Mouse (Mus musculus) ZHBTc4 (cell line): Measurements from ENCODE around the gene Ascc1.
A peak's percentile ranks its signal among the peaks of the same experiment; 100 is the strongest.

ENCODE experiments used
- DNase-seq: peaks from one replicate; pipeline ENCODE4 v3.0.0-alpha.2; 2011; ENCODE audit warnings: low read depth, low spot score

Gene Ascc1

DNA sequence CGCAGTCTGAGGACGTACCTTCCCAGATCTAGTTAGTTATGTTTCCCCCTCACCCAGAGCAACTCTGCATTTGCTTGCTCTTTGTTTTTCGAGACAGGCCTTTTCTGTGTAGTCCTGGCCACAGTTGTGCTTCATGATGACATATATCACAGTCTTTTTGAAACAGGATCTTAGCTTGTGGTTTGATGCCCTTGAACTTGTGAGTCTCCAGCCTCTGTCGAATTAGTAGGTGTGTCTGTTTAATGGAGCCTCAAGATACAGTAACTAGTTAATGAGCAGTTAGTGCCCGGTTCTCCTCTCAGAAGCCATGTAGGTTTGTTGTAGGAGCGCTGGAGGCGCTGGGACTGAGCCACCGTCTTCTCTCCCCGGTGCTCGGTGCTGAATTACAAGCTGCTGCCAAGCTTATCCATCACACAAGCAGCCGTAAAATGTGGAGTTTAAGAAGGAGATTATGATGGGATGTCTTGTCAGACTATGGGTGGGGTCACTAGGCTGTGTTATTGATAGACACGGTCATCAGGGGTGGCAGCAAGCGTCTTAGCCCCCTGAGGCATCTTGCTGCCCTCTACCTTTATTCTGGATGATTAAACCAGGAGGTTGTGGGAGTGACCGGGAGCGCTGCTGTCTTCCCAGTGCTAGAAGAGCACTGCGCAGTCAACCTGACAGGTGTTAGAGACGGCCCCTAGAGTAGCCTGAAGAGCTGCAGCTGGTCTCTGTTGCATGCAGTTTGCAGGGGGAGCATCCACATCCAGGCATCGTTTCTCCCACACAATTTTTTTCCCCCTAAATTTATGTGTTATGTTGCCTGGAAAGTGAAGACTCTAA lies 75.3 kb downstream of the Ascc1 start:
- DNase-seq = no peak

DNA sequence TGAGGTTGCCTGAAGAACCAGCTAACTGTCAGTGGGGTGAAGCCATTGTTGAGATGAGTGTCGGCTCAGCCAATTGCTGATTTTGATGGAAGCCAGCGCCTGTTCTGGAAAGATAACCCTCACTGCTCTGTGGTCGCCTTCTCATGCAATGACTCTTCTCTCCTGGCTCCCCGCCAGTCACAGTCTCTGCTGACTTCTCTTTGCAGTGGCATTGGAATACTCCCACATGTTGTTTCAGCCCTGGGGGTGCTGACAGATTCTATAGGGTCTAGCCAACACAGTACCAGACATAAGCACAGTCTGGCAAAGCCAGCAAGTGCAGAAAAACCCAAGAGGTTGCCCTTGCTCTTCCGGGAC lies 75.9 kb downstream of the Ascc1 start:
- no peak for DNase-seq

DNA sequence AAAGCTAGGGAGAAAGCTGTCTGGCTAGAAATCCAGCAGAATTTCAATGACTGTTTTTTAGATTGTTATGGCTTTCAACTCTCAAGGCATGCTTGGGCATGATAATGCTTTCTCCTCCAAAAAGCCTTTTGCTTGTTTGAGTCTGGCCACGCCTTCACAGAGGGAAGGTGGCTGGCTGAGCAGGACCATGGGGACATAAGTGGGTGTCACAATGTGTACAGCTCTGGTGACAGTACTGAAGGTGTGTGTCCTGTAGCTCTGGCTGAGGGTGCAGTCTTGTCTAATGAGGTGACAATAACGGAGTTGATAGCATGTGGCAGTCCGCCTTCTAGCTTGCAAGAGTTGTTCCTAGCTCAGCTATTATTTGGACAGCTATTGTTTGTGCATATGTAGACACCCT lies 77.6 kb downstream of the Ascc1 start:
- DNase-seq = peak; percentile 17

DNA sequence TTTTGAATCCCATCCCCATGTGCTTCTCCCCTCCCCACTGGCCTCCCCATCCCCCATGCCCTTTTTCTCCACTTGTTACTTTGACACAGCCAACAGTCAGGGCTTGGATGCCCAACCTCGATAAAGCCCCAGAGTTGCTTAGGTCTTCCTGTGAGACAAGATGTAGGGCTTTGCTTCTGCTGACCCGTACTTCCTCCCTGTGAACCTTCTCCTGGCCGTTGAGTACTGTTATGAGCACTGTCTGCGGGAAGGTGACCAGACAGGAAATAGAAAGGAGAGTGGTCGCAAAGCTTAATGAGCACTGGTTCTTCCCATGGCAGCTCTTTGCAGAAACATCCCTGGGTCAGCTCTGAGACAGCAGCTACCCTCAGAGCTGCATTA lies 78.0 kb downstream of the Ascc1 start:
- no peak for DNase-seq

DNA sequence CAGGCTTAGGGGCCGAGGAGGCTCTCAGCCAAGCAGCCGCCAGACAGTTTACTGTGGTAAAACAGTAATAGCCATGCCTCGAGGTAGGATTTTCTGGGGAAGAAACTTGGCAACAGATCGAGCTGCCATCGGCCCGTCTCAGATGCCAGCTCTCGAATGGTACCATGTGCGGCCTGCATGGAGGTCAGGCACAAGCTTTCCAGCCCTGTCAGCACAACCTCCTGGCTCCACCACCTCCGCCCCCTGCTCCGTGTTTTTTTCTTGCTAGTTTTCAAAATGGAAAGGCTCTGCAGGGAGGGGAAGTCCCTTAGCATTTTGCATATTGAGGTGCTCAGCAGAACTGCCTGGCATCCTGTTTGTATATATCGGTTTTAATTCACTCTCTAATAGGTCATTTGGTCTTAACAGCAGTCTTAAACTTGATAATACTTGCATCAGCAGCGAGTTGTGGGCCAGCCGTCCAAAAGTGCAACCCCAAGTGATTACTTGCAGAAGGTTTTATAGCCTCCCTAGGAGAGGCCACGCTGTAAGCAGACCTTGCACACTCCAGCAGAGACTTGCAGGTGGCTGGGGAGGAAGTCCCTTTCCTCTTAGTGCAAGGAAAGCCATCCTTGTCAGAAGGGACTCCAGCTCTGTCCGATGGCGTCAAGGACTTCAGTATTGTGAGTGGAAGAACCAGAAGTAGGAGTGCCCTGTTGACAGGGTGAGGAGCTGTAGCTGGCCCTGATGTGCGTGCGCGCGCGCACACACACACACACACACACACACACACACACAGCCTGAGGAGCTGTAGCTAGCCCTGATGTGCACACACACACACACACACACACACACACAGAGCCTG lies 78.6 kb downstream of the Ascc1 start:
- peak; percentile 7 for DNase-seq

DNA sequence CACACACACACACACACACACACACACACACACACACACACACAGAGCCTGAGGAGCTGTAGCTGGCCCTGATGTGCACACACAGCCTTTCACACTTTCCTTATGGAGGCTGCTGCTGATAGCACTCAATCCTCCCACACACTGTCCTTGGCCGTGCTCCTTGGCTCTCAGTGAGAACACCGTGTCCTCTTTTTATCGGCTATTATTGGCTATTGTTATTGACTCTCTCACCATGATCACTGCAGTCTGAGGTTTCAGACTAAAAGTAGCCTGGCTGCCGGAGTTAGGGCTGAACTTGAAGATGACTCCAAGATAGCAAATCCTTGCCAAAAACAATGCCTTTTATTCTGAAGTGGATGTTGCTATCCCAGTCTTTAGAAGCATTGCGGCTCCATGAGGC lies 79.3 kb downstream of the Ascc1 start:
- DNase-seq = peak; percentile 78

DNA sequence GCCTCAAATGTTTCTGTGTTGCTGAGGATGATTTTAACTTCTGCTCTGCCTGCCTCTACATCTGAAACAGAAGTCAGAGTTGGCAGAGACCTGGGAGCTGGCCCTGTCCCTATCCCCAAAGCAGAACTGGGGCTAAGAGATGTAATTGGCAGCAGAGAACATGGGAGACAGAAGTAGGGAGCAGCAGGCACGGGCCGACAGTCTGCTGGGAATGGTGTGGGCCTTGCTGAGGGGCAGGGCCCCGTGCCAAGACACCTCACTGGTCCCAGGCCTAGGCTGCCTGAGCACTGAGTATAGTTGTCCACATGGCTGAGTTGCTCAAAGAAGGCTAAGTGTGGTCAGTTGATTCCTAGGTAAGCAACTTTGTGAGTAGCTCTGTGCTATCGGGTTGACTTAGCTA lies 81.5 kb downstream of the Ascc1 start:
- DNase-seq = no peak

DNA sequence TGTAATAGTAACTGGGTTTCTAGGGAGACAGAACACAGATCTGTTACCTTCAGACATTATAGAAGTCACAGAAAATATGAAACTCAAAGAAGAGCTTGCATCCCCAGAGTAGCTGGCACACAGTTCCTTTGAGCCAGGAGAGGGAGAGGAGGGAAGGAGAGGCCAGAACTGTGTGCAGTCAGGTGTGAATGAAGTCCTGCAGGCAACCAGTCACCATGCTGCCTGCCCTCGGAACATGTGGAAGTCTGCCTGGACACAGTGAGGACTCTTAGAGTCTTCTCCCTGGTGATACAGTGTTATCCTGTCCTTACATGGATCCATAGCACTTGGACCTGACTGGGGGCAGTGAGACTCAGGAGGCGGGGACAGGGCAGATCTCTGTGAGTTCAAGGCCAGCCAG lies 89.7 kb downstream of the Ascc1 start:
- no peak for DNase-seq

DNA sequence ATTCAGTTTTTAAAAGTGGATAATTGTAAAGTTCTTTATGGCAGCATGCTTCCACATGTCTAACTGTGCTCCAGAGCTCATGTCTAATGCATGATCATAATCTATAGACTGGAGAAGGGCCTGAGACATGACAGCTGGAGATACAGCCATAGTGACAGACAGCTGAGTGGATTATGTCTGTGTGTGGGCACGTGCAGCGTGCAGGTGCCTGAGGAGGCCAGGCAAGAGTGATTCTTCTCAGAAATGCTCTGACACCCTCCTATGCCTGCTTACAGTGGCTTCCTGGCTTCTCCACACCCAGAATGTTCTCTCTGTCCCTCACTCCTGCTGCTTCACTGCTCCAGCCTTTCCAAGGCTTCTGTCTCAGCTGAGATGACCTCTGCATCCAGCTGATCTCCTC lies 91.1 kb downstream of the Ascc1 start:
- DNase-seq = no peak

DNA sequence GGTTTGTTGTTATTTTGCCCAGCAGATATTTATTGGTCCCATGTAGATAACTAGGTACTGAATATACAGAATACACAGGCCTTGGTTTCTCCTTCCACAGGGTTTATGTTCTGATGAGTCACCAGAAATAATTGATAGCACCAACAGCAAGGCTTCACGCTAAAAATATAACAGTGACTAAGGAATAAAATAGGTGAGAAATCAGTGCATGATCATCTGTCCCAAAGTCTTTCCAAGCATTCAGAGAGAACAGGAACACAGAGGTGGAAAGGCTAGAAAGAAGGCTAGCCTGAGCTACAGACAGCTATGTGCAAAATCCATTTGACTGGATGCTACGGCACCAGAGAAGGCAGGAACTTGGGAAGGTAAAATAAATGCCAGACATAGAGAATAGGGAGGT lies 93.0 kb downstream of the Ascc1 start:
- DNase-seq = no peak

DNA sequence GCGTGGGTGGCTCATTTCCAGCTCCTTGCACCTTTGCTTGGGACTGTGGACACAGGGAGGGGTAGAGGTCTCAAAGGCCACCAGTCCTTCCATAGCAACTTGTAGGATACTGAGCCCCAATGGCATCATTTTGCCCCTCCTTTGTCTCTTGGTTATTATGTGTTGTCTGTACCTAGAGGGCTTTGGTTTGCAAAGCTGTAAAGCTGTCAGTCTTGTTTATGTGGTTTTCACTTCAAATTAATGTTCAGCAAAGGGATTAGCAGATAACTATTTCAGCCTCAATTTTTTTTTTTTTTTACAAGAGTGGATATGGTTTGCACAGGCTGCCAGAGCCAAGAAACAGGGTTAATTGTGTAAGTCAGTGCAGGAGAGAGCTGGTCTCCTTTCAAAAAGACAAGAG lies 93.7 kb downstream of the Ascc1 start:
- no peak for DNase-seq

DNA sequence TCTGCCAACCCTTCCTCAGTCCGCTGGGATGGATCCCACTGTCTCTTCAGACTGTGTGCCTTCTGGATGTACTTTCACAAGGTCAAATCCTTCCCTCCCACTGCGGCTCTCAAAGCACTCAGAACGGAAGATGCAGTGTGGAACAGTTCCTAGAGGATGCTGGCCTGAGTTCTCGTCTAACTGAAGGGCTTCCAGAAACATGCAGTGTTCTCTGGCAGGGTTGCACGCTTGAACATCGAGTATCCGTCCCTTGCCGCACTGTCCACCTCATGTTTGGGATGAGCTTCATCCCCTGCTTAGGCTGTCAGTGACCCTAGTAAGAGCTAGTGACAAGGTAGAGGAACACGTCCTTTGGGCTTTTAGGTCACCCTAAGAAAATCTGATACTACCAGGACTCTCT lies 94.5 kb downstream of the Ascc1 start:
- no peak for DNase-seq

DNA sequence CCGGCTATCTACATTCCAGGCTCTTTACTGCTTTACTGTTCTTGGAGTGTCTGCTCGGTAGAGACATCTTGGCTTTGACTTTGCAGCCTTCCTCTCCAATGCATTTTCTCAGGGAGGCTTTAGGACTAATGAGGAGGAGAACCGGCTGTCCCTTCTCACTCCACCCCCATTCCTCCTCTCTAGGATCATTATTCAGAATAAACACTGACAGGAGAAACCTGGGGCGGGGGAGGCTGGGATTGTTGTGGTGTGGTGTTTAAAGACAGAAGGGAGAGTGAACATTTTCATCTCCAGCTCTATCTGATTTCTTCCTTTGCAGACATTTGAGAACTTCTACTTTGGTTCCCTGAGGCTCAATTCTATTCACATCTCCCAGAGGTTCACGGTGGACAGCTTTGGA lies 95.2 kb downstream of the Ascc1 start:
- no peak for DNase-seq

DNA sequence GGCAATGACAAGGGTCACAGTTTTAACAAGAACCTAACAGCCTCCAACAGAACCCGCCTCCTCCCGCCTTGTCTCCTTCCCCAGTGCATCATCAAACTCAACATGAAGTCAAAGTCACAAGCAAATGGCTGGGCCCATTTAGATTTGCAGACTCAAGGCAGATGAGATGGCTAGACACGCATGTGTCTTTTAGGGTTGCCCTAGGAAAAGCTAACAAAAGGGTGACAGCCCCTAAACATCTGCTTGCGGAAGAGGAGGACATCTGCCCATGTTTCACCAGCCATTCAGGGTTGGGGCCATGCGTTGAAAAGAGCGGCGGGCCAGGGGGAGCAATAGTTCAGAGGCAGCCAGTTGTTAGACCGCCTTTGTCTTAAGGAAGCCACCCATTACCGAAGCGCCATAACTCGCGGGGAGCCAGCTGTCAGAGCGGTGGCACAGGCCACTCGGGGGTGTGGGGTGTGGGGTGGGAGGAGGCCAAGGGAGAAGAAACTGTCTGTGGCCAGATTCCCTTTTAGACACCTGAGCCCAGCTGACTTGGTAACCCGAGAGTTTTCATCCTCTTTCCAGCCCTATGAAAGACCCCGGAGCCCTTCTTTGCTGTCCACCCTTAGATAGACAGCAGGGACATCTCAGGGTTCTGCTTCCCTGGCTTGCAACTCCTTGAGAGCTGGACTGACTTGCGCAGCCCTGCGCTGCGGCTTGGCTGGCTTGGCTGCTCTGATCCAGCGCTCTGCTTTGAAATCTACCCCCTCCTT lies 103.0 kb downstream of the Ascc1 start:
- peak; percentile 32 for DNase-seq

DNA sequence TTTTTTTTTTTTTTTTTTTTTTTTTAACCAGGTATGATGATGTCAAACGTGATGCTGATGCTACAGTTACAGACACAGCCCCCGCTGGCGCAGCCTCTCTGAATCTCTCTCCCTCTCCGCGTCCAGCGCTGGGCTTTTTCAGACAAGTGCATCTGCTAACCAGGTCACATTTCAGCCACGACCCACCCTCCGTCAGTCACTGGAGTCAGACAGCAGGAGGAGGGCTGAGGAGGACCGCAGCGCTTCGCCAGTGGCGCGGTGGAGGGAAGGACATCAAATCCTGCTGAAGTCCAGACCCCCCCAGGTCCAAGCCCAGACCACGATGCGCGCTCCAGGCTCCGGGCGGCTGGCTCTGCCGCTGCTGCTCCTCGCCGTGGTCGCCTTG lies 103.5 kb downstream of the Ascc1 start, which contains the start of gene Spock2:
Gene Spock2 (plus strand): TSS at position 74 of the 385 bp plus-strand sequence.
- DNase-seq = peak; percentile 32

DNA sequence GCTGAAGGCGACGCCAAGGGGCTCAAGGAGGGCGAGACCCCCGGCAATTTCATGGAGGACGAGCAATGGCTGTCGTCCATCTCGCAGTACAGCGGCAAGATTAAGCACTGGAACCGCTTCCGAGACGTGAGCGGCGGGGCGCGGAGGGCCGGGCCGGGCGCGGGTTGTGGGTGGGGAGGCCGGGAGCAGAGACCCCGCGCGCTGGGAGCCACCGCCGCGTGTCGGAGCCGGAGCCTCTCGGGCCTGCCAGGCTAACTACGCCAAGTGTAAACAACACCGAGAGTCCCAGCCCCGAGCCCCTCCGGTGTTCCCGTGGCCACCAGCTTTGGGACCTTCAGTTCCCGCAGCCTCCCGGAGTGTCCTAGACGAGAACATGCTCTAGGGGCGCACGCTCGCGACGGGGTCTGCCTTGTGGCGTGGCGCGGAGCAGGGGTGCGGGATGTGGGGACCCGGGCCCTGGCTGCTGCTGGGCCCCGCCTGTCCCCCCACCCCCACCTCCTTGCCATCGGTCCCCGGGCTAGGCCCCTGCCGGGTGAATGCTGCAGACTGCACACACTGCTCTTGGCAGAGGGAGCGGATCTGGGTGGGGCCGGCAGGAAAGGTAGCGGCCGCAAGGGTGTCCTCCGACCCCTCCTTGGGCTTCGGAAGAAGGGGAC lies 104.1 kb downstream of the Ascc1 start:
- peak; percentile 65 for DNase-seq

DNA sequence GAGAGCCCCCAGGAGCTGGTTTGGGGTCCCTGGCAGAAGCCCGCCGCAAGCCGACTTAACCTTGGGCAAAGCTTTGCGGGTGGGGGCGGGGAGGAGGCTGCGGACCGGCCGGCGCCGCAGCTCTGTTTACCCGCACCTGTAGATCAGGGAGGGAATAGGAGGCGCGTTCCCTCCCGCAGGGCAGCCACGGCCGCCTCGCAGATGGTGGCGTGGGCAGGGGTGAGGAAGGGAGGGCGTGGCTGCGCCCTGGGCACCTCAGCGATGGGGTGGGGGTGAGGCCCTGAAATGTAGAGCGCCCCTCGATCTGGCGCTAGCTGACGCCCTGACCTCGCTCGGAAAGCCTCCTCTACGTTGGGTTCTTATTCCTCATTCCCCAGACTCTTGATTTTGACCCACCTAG lies 104.8 kb downstream of the Ascc1 start:
- DNase-seq = peak; percentile 32

DNA sequence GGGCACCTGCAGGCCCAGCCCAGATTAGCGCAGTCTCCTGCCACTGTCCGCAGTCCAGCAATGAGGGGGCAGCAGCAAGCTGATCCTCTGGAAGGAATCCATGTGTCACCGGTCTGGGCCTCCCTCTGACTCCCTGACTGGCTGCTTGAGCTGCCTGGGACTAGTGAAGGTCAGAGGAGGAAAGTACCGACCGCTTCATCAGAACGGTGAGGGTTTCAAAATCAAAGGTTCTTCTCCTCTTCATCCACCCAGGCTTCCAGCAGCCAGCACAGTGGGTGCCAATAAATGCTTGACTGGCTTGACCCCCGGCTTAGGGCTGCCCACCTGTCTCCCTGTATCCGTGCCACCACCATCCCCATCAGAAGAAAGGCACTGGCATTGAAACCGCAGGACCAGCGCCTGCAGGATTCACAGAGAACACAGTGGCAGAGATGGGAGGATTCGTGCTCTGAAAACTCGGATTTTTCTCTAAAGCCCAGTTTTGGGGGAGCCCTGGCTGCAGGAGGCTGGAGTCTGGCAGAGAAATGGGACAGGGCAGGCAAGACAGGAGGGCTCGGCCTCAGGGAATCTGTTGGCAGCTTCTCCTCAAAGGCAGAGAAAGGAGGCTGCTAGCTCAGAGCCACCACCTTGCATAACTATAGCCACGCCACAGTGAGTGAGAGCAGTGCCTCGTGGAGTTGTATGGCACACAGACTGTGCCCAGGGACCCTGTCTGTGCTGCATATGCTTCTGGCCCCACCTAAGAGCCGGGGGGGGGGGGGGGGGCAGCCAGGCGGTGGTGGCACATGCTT lies 105.9 kb downstream of the Ascc1 start:
- no peak for DNase-seq

DNA sequence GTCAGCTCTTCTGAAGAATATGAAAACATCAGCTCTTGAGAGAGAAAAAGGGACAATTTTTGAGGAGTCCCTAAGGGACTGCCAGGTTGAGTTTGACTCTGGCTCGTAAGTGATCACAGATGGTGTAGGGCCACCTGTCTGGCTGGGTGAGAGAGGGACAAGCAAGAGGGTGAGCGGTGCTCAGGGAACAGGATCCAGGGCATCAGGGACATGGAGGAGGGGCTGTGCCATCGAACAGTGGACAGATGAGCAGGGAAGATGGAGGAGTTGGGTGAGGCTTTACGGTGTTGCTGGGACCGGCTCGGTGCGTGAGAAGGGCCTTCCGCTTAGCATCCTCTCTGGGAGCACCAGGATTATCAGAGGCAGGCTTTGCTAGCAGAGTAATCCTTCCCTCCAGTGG lies 106.7 kb downstream of the Ascc1 start:
- no peak for DNase-seq

DNA sequence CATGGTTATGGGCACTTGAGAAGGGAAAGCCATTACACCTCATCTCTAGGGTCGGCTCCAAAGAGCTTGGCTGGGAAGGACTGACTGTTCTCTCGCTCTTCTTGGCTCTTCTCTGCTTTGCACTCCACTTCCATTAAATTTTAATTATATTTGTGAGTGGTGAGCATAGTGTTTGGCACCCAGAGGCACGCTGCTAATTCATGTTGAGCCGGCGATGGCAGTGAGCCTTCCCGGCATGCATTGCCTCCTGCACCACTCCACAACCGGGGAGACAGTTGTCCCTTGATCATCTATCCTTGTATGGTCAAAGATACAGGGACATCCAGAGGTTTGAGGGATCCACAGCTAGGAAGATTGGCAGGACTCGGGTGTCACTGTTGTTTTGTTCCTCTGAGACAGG lies 107.4 kb downstream of the Ascc1 start:
- DNase-seq = no peak

DNA sequence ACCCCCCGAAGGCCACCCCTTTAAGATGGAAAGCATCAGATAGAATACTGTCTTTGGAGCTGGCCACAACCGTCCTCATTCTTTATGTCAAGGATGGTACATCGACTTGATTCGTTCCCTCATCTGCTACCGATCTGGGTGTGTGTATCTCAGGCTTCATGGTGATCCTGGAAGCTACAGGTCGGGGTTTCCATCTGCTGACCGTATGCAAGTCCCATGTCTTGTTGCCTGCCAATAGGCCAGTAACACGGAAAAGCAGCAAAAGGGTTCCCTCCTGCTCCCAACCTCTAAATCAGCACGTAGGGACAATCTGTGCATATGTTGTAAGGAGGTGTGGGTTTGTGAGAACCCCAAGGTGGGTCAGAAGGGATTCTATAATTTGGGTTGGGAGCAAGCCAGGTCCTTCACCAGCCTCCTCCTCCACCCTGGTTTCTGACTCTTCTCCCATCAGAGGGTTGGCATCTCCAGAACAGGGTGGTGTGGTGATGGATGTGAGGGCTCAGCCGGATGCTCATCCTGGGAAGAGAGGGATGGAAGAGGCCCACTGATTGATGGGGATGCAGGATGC lies 108.4 kb downstream of the Ascc1 start:
- DNase-seq = no peak
